Mouse (Mus musculus) myocyte (in vitro differentiated cells): ENCODE measurements around the gene Dennd1b.

Experiments
- CEBPB ChIP-seq: IDR thresholded peaks from 2 replicates; pipeline ENCODE4 v1.6.1; 2011; ENCODE audit warnings: mild to moderate bottlenecking, moderate library complexity; ENCODE audit not compliant: poor library complexity, insufficient read depth, severe bottlenecking
- E2F4 ChIP-seq: IDR thresholded peaks from one replicate; pipeline ENCODE4 v1.6.1; 2011; ENCODE audit warnings: mild to moderate bottlenecking, control low read depth, moderate library complexity; ENCODE audit not compliant: insufficient read depth
- MAX ChIP-seq: IDR thresholded peaks from one replicate; pipeline ENCODE4 v1.6.1; 2011; ENCODE audit warnings: low read depth, mild to moderate bottlenecking, control low read depth
- MYOD1 ChIP-seq, 3 experiments: IDR thresholded peaks; one replicate each; pipeline ENCODE4 v1.6.1; 2011; ENCODE audit warnings: control low read depth in 2 of 3, low read depth in 2 of 3, mild to moderate bottlenecking in 2 of 3, moderate library complexity in 1 of 3; ENCODE audit not compliant: insufficient read length in 2 of 3, control insufficient read depth in 1 of 3
- MYOG ChIP-seq, 3 experiments: IDR thresholded peaks; one replicate each; pipeline ENCODE4 v1.6.1; 2011; ENCODE audit warnings: control low read depth in 2 of 3, low read depth in 2 of 3, mild to moderate bottlenecking in 2 of 3; ENCODE audit not compliant: insufficient read length in 2 of 3, control insufficient read depth in 1 of 3, insufficient read depth in 1 of 3
- POLR2A ChIP-seq: IDR thresholded peaks from one replicate; pipeline ENCODE4 v1.6.1; 2011; ENCODE audit warnings: low read depth, mild to moderate bottlenecking, control low read depth, moderate library complexity; ENCODE audit not compliant: insufficient read length
- POLR2AphosphoS2 ChIP-seq: IDR thresholded peaks from one replicate; pipeline ENCODE4 v1.6.1; 2011; ENCODE audit warnings: low read depth, control low read depth; ENCODE audit not compliant: insufficient read length
- REST ChIP-seq: IDR thresholded peaks from one replicate; pipeline ENCODE4 v1.6.1; 2011; ENCODE audit warnings: mild to moderate bottlenecking, control low read depth, moderate library complexity; ENCODE audit not compliant: insufficient read depth, insufficient read length
- TCF12 ChIP-seq: IDR thresholded peaks from one replicate; pipeline ENCODE4 v1.6.1; 2011; ENCODE audit warnings: mild to moderate bottlenecking, control low read depth; ENCODE audit not compliant: poor library complexity, insufficient read depth, severe bottlenecking
- USF1 ChIP-seq: IDR thresholded peaks from one replicate; pipeline ENCODE4 v1.6.1; 2011; ENCODE audit warnings: low read depth, mild to moderate bottlenecking, control low read depth, moderate library complexity

- TF ChIP-seq CEBPB (no peak), TCF12 (no peak), POLR2A (no peak), MAX (no peak), POLR2AphosphoS2 (no peak), MYOD1 (IDR thresholded peaks at IDR 0.05; ENCODE audit: control insufficient read depth in 1 of 3, insufficient read length in 2 of 3, low read depth in 2 of 3) (no peak), REST (no peak), E2F4 (no peak), USF1 (no peak), MYOG (IDR thresholded peaks at IDR 0.05; ENCODE audit: control insufficient read depth in 1 of 3, insufficient read depth in 1 of 3, insufficient read length in 2 of 3, low read depth in 2 of 3) (no peak)
Measured at GRCm38 (mm10) chr1:138924282-138924681, 39.0 kb upstream of the Dennd1b start.
